Mouse (Mus musculus) E14TG2a.4 (cell line): ENCODE data around the gene Hspa2.

Experiments
- H3K27me3 ChIP-seq: 2 replicates; pipeline ENCODE4 v1.6.1; 2014; ENCODE audit warnings: low read length, control low read depth; ENCODE audit not compliant: insufficient read depth
- H3K36me3 ChIP-seq: 2 replicates; pipeline ENCODE4 v1.6.1; 2014; ENCODE audit warnings: low read length, control low read depth; ENCODE audit not compliant: insufficient read depth
- H3K4me1 ChIP-seq: replicated peaks from 2 replicates; pipeline ENCODE4 v1.6.1; 2014; ENCODE audit warnings: low read depth, low read length, control low read depth
- H3K4me3 ChIP-seq: replicated peaks from 2 replicates; pipeline ENCODE4 v1.5.1; 2014; ENCODE audit warnings: mild to moderate bottlenecking, low read length
- H3K9me3 ChIP-seq: 2 replicates; pipeline ENCODE4 v1.6.1; 2014; ENCODE audit warnings: low read length, control low read depth
- CTCF ChIP-seq: conservative IDR thresholded peaks from 2 replicates; pipeline ENCODE4 v1.5.1; 2014; ENCODE audit warnings: low read length
- NANOG ChIP-seq: IDR thresholded peaks from 2 replicates; pipeline ENCODE4 v1.6.1; 2014; ENCODE audit warnings: borderline replicate concordance, low read length, mixed read lengths
- POU5F1 ChIP-seq: IDR thresholded peaks from 2 replicates; pipeline ENCODE4 v1.6.1; 2014; ENCODE audit warnings: low read length, borderline replicate concordance

The Hspa2 gene

GRCm38 (mm10) chr12:76403886-76404537 is at the start of gene Hspa2:
Gene Hspa2, plus strand, starts transcription at chr12:76404176.
- Histone ChIP-seq H3K27me3 (peaks cover 55% of the 10 kb centered on the region), H3K9me3 (no peaks in the 10 kb centered on the region), H3K4me1 (peaks cover 33% of the 10 kb centered on the region), H3K4me3 (peak within 1 kb of the TSS; percentile 95), H3K36me3 (no peaks in the 10 kb centered on the region)
- TF ChIP-seq CTCF (no peak), NANOG (no peak), POU5F1 (no peak)

GRCm38 (mm10) chr12:76360868-76361267 is 43.1 kb upstream of the Hspa2 start:
- H3K4me3 ChIP-seq: no peak overlapping the region
- TF ChIP-seq CTCF: no peak
- no peak for TF ChIP-seq POU5F1
- no peak for TF ChIP-seq NANOG
- no peaks in the 10 kb centered on the region for H3K9me3 ChIP-seq
- peaks cover 35% of the 10 kb centered on the region for H3K4me1 ChIP-seq
- H3K36me3 ChIP-seq: peaks cover 11% of the 10 kb centered on the region
- no peaks in the 10 kb centered on the region for H3K27me3 ChIP-seq

GRCm38 (mm10) chr12:76361405-76362302 is 42.3 kb upstream of the Hspa2 start:
- peaks cover 42% of the 10 kb centered on the region for H3K4me1 ChIP-seq
- no peak overlapping the region for H3K4me3 ChIP-seq
- TF ChIP-seq CTCF (no peak), NANOG (no peak), POU5F1 (no peak)
- H3K36me3 ChIP-seq: peaks cover 15% of the 10 kb centered on the region; the same call in 1 of the 2 replicates
- no peaks in the 10 kb centered on the region for H3K9me3 ChIP-seq
- H3K27me3 ChIP-seq: no peaks in the 10 kb centered on the region

GRCm38 (mm10) chr12:76362303-76362676 is 41.7 kb upstream of the Hspa2 start:
- H3K4me3 ChIP-seq: no peak overlapping the region
- H3K36me3 ChIP-seq: peaks cover 17% of the 10 kb centered on the region
- H3K4me1 ChIP-seq: peaks cover 46% of the 10 kb centered on the region
- no peaks in the 10 kb centered on the region for H3K9me3 ChIP-seq
- H3K27me3 ChIP-seq: no peaks in the 10 kb centered on the region
- TF ChIP-seq CTCF: no peak
- no peak for TF ChIP-seq POU5F1
- TF ChIP-seq NANOG: no peak

GRCm38 (mm10) chr12:76366276-76366675 is 37.7 kb upstream of the Hspa2 start:
- H3K36me3 ChIP-seq: peaks cover 16% of the 10 kb centered on the region
- peaks cover 54% of the 10 kb centered on the region for H3K4me1 ChIP-seq
- no peak for TF ChIP-seq POU5F1
- TF ChIP-seq CTCF: no peak
- no peak for TF ChIP-seq NANOG
- H3K27me3 ChIP-seq: no peaks in the 10 kb centered on the region
- no peaks in the 10 kb centered on the region for H3K9me3 ChIP-seq
- H3K4me3 ChIP-seq: no peak overlapping the region

GRCm38 (mm10) chr12:76367096-76367995 is 36.6 kb upstream of the Hspa2 start:
- peaks cover 16% of the 10 kb centered on the region for H3K36me3 ChIP-seq
- no peaks in the 10 kb centered on the region for H3K9me3 ChIP-seq
- peaks cover 52% of the 10 kb centered on the region for H3K4me1 ChIP-seq
- no peaks in the 10 kb centered on the region for H3K27me3 ChIP-seq
- TF ChIP-seq CTCF (no peak), POU5F1 (no peak), NANOG (no peak)
- H3K4me3 ChIP-seq: peak overlapping the region; percentile 92

DNA sequence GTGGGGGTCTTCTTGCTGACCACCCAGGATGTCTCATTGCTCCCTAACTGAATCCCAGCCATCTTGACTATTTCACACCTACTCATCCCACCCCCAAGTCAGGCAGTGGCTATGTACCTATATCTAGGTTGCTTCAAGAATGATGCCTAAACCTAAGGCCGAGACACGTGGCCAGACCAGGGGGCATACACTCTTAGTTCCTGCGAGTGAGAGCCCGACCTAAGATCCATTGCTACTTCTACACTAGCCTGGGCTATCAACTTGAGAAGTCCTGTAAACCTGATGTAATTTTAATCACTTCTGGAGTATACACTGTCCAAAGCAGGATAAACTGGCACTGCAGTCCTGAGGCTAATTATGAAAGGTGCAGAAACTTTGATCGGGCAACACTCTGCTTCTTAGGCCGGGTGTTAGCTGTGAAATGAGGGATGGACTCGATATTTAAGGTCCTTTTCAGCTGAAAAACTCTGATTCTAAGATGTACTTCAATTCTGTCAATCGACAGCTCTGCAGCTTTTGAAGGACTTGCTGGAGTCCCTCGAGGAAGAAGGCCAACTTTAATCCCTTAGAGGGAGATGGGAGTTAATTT is 35.7 kb upstream of the Hspa2 start:
- H3K4me1 ChIP-seq: peaks cover 55% of the 10 kb centered on the region
- no peaks in the 10 kb centered on the region for H3K9me3 ChIP-seq
- peak overlapping the region; percentile 92 for H3K4me3 ChIP-seq
- TF ChIP-seq POU5F1: no peak
- TF ChIP-seq CTCF: no peak
- TF ChIP-seq NANOG: no peak
- no peaks in the 10 kb centered on the region for H3K27me3 ChIP-seq
- H3K36me3 ChIP-seq: peaks cover 16% of the 10 kb centered on the region

GRCm38 (mm10) chr12:76368790-76369205 is 35.2 kb upstream of the Hspa2 start:
- Histone ChIP-seq H3K4me1 (peaks cover 58% of the 10 kb centered on the region), H3K4me3 (peak overlapping the region; percentile 92), H3K36me3 (peaks cover 16% of the 10 kb centered on the region), H3K27me3 (no peaks in the 10 kb centered on the region), H3K9me3 (no peaks in the 10 kb centered on the region)
- no peak for TF ChIP-seq CTCF
- TF ChIP-seq POU5F1: no peak
- no peak for TF ChIP-seq NANOG
